Mouse (Mus musculus): ENCODE measurements around the gene Arhgef2.

DNA sequence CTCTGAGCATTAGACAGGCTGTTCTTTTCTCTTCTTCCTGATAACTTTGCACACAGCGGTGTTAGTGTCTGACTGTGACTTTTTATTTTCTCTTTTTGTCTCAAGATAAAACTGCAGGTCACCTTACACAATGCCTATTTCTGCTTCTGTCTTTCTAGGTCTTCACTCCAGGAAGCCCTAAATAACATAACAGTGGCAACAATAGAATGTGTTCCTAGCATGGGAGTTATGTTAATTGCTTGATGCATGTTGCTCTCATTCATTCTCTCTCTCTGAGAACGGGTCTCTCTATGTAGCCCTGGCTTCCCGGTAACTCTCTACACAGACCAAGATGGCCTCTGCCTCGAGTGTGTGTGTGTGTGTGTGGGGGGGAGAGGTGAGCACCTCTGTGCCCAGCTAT, 3.3 kb upstream of the Arhgef2 start:
- no peak for TF ChIP-seq CTCF (IDR thresholded peaks at IDR 0.05; ENCODE audit: low read depth)
- TF ChIP-seq EP300 (IDR thresholded peaks at IDR 0.05; ENCODE audit: low read depth): no peak
